ENCODE assay signal across 11 mouse cellular contexts in the genomic region with DNA sequence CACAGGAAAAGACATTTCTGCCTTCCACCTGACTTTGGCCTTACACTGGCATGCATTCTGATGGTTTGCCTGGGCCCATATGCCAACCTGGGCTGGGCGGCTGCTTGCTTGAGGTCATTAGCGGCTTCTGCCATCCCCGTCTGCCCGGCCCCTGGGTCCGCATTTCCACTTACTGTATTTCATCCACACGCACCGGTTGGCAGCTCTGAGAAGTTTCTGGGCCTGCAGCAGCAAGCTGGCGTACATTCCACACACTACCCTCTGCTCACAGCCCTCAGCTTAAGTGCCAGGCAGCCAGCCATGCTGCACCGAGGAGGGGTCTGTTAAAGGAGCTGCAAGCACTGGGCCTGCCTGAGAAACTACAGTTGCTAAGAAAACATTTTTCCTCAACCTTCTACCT. TPM values are rescaled to one million over a fixed set of nuclear protein-coding genes. Genes with fewer than 3 reads are reported as not detected.
A peak's percentile ranks its signal among the peaks of the same experiment; 100 is the strongest.
DNase-seq lines count a peak whose midpoint lies in the region; TF ChIP-seq lines count a peak whose summit lies in the region.
"Had no signal": no experiment of that assay in that cellular context is flagged by ENCODE, and none has a peak within 500 bp of the region (broad histone marks: within the 10 kb centered on the region; RNA-seq: fewer than 3 reads in every experiment).

No protein-coding gene starts in this region.

- peak overlapping the region; percentile 2; the same call in 1 of the 2 replicates for H3K27ac ChIP-seq in gastrocnemius, adult 2 months
- H3K27ac ChIP-seq: midbrain, embryonic 15.5 days had no signal

- H3K4me3 ChIP-seq in gastrocnemius, adult 2 months = peak overlapping the region; percentile 13
- H3K4me3 ChIP-seq in lung, adult 2 months (replicated peaks; ENCODE audit: extremely low read depth, low read depth, low read length) = no peak overlapping the region
- H3K4me3 ChIP-seq: erythroblast, embryonic 14.5 days; midbrain, embryonic 15.5 days had no signal

- WGBS in lung, adult 2 months = 60% methylated on average over 9 of the region's 9 CpGs

- TF ChIP-seq CTCF in gastrocnemius, adult 2 months (IDR thresholded peaks at IDR 0.05) = no peak
- no peak for TF ChIP-seq CTCF in lung, adult 2 months (IDR thresholded peaks at IDR 0.05; ENCODE audit: insufficient read depth, low read length)

- peak; percentile 48 for DNase-seq in gastrocnemius, adult 2 months
- no peak for DNase-seq in gastrocnemius, adult 18-20 months (ENCODE audit: low spot score)
- DNase-seq in lung, postnatal 10 days = peak; percentile 20
- DNase-seq in lung, adult 2 months = no peak
- peak; percentile 29 to 45 for DNase-seq in cerebellum, postnatal 4 days (ENCODE audit: low spot score in 2 of 2)
- peak; percentile 41 for DNase-seq in kidney, postnatal 14 days
- no peak for DNase-seq in c-Kit-positive CD71-positive TER-119-positive erythroid progenitor cells, embryonic 14.5 days (ENCODE audit: low spot score)
- no peak for DNase-seq in liver
- DNase-seq: adrenal gland, postnatal 14 days had no signal

- no peak for TF ChIP-seq POLR2A in lung, adult 2 months (IDR thresholded peaks at IDR 0.05; ENCODE audit: borderline replicate concordance, extremely low read depth, low read depth, low read length)

- intact Hi-C loops in gastrocnemius, adult 2 months (cut with DNase I) = no loop called here

- H3K4me1 ChIP-seq in lung, adult 2 months (ENCODE audit: control insufficient read depth, insufficient read depth, low read length) = no peaks in the 10 kb centered on the region; the same call in 1 of the 2 replicates

RNA-seq across cellular contexts. Expression of gene Arhgef11, which starts 13.5 kb away (rescaled TPM):
- total RNA-seq in gastrocnemius, adult 2 months (2021) = 10 to 100 TPM; 16.5 to 17.3 TPM
- total RNA-seq in gastrocnemius, adult 18-20 months (2021) = 10 to 100 TPM; 18.5 to 19.9 TPM
- polyA plus RNA-seq in lung, adult 2 months (2012; rRNA removed) = 32.9 and 53.8 TPM in 2 replicates

Comparison
In these comparisons a context has a peak if more than half of its experiments do, and no peak if none do; other contexts are left out.
1. DNase-seq: peak in gastrocnemius, adult 2 months (single experiment), lung, postnatal 10 days (single experiment), cerebellum, postnatal 4 days (2 of 2) and kidney, postnatal 14 days (single experiment); none in gastrocnemius, adult 18-20 months (single experiment), lung, adult 2 months (single experiment), c-Kit-positive CD71-positive TER-119-positive erythroid progenitor cells, embryonic 14.5 days (single experiment) and liver (single experiment).